Mouse (Mus musculus) lung, postnatal 4 days (tissue): ENCODE results near the gene Rpl10.

ENCODE experiments used
- DNase-seq, 2 experiments: peaks; one replicate each; pipeline ENCODE4 v3.0.0; 2021

The Rpl10 gene

DNA sequence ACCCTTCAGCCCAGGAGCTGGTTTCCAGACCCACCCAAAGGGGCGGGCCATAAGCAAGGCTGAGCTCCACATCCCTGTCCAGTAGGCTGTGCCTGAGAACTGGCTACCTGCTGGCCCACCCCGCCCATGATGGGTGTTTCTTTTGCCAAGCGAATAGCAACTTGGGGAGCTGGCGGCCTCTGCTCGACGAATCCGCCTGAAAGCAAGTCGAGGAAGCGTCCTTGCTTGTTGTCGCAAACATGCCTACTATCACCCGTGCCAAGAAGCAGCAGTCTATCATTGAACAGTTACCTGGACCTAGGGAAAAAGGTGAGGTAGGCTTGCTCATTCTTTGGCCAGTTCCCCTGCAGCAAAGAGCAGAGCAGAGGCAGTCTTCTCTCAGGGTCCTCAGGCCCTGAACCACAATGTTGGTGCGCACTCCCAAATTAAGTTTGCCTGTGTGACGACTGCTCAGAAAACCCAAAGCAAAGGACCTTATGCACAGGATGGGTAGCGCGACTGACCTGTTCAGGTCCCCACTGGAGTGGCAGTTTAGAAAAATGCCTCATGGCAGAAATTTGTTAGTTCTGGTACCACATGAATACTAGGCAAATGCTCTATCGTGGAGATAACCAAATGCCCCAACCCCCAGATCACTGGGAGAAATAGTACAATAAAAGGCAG lies 11.3 kb downstream of the Rpl10 start, which contains the start of the genes Taz and Dnase1l1:
Gene Taz (plus strand): TSS at position 181 of the 663 bp plus-strand sequence.
Gene Dnase1l1 (minus strand): TSS at position 606 of the 663 bp plus-strand sequence.
- peak; percentile 86 to 93 for DNase-seq

DNA sequence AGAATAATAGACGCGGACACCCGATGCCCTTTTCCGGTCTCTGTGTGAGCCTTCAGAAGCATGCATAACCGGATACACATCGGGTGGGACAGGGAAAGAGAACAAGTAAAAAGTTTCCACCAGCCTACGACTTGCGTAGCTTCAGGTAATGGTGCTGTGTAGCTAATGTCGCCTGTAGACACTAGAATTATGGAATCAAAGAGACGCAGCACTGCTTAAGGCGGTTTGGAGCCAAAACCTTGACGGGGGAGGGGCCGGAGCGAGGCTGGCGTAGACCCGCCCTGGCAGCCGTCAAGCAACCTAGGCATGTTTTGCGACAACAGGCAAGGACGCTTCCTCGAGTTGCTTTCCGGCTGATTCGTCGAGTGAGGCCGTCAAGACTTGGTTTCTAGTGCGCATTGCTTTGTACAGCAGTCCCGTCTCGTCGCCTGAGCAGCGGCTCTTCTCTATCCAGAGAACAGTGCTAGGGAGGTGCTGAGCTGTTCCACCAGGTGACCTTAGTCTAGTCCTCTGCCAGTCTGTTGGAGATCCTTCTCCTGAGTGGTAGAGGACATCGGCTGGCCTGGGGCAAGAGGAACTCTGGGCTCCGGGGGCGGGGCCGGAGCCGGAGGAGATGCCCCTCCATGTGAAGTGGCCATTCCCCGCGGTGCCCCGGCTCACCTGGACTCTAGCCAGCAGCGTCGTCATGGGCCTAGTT lies 11.9 kb downstream of the Rpl10 start:
- peak; percentile 91 for DNase-seq

DNA sequence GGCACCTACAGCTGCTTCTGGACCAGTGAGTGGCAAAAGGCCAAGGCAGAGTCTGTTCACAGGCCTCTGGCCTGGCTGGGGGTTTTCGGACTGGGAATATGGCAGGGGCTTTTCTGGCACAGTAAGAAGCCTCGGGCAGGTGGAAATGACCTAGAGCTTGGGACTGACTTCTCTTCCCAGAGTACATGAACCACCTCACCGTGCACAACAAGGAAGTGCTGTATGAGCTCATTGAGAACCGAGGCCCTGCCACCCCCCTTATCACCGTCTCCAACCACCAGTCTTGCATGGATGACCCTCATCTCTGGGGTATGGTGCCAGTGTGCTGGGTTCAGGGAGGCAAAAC lies 12.5 kb downstream of the Rpl10 start:
- no peak for DNase-seq

DNA sequence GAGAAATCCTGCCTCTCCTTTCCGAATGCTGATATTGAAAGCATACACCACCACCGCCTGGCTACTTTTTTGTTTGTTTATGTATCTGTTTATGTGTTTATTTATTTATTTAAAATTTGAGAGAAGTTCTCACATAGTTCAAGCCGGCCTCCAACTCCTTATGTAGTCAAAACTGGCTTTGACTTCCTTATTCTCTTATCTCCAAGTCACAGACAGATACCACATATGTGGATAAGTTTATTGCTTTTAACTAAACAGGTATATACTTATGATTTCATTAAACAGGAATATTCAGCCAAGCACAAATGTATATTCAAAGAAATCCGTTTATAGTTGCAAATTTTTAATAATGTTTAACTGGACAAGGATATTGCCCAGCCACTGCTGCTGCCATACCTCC lies 22.8 kb downstream of the Rpl10 start:
- no peak for DNase-seq

DNA sequence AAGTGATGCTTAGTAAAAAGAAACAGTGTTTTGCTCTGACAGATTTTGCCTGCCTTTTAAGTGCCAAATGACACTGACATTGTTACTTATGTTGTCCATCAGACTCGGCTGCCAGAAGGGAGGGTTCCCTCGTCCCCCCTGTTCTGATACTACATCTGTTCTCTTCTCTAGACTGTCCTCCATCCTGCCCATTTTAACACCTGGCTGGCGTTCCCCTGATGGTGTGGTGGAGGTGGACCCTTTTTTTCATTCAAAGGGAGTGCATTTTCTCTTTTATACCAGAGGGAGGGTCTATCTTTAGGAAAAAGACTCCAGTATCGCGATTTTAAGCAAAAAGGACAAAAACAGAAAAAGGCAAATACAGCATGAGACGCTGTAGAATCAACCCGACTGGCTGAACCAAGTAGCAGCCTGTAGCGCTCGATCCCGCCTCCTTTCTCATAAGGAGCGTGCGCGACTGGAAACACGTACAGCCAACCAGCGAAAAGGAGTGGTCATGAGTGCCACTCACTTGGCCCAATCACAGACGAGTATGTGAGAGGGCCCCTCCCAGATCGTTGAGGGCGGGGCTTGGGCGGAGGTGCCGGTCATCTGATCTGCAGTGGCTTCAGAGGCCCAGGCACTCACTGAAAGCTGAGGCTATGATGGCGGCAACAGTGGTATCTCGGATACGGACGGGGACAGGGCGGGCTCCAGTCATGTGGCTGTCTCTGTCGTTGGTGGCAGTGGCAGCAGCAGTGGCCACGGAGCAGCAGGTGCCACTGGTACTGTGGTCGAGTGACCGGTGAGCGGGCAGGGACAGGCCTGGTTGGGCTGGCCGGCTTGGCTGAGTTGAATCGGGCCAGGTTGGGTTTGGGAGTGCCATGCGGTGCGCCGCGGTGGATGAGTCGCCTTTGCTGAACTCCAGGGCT lies 26.2 kb downstream of the Rpl10 start, which contains the start of gene Atp6ap1:
Gene Atp6ap1 (plus strand): TSS at position 560 of the 911 bp plus-strand sequence.
- peak; percentile 95 to 96 for DNase-seq

DNA sequence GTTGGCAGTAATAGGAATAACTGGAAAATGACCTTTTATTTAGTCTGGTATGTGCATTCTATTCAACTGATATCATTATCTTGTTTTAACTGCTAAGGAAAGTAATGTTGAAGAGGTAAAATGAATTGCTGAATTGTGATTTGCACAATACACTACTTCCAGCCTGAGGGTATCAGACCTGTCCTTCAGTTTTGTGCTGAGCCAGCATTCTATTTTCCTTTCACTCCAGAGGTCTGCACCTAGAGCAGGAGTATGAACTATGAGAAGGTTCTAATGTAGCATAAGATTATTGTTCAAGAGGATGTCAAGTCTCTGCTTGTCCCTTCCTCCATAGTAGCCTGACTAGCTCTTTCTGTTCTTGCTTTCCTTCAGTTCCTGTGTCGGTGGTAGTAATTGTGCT lies 27.7 kb downstream of the Rpl10 start:
- DNase-seq: no peak

DNA sequence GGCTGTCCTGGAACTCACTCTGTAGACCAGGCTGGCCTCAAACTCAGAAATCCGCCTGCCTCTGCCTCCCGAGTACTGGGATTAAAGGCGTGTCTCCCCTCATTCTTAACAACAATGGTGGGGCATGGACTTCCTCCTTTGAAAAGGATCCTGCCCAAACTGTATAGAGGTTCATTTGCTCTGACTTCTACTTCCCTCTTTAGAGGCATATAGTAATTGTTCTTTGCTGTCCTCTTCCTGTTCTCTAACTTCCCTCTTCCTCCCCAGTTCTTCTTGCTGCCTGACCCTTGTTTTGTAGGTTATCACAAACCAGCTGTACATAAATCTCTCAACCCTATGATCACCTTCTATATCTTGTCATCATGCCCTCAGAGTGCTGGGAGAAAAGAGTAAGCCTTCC lies 29.1 kb downstream of the Rpl10 start:
- DNase-seq: no peak

DNA sequence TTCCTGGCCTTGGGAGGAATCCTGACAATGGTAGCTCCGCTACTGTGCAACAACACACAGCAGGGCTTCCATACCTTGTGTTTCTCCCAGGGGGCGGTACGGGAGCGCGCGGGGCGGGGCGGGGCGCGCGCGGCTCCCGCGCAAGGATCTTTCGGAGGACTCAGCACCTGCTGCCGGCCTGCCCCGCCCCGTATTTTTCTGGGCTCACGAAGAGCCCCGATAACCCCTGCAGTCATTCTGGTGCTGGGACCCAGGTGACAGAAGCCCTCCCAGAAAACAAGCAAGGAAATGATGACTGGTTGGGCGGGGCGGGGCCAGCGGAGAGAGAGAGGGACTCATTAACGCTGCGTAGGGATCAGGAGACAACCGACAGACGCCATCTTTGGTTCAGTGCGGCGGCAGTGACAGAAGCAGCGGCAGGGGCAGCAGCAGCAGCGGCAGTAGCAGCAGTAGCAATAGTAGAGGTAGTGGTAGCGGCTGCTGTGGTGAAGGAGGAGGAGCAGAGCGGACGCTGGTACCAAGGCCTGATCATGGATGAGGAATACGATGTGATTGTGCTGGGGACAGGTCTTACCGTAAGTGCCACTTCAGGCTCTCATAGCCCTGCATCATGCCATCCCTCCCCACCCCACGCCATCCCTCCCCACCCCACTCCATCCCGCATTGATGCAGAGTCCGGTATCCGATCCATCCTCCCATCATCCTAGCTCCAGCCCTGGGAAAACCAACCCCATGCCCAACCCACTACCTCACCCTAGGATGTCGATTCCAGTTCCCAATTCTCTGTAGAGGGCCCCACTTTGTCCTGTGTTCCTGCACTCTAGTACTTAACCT lies 34.5 kb downstream of the Rpl10 start, which contains the start of gene Gdi1:
Gene Gdi1 (plus strand): TSS at position 132 of the 834 bp plus-strand sequence.
- DNase-seq: peak; percentile 81 to 84

DNA sequence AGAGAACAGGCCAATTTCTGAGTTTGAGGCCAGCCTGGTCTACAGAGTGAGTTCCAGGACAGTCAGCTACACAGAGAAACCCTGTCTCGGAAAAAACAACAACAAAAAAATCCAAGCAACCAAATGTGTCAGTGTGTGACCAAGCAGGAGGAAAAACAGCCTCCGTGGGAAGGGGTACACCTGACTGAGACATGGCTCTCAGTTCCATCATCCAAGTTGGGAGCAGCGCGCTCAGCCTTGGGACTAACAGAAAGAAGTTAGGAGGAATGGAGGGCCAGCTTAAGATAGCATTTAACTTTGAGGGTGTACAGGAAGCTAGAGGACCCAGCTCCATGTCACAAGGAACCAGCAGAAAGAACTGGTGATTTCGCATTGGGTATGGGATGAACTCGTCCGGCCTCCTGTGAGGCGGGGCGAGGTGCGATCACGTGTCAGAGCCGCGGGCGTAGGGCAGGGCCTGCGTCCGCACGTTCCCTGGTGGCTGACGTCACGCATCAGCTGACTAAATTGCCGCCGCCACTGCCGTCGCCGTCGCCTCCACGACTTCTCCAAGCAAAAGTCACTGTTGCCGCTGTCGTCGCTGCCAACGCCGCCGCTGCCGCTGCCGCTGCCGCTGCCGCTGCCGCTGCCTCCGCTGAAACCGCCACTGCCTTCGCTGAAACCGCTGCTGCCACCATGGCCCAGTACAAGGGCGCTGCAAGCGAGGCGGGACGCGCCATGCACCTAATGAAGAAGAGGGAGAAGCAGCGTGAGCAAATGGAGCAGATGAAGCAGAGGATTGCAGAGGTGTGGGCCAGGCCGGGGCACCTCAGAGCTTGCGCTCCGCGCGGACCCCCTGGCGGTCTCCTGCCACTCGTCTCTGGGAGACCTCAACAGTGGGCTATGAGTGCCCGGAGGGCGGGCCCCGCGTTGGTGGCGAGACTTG lies 42.2 kb downstream of the Rpl10 start, which contains the start of gene Fam50a:
Gene Fam50a (plus strand): TSS at position 494 of the 925 bp plus-strand sequence.
- DNase-seq: peak; percentile 89 to 93
